Mouse (Mus musculus) kidney, adult 18-20 months (tissue): Measurements from ENCODE around the gene Plcb3.

Experiments used
- DNase-seq: peaks from one replicate; pipeline ENCODE4 v3.0.0; 2021

The Plcb3 gene

GRCm38 (mm10) chr19:6969665-6970381 is 6.4 kb downstream of the Plcb3 start:
- peak; percentile 82 for DNase-seq

DNA sequence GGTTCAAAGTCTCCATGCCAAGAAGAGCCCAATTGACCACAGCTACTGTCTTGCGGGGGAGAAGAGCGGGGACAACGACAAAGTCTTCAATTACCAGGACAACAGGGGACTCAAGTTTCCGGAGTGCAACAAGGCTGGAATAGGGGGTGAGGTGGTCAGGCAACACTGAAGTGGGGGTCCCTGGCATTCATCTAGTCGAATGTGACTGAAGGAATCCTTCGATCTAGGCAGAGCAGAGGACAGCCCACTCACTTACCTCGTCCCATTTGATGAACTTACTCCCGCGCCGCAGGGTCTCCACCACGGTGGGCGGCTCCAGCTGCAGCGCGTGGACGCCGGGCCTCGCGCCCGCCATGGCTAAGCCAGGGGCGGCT is 7.0 kb downstream of the Plcb3 start:
- no peak for DNase-seq

- DNase-seq = peak; percentile 39
These were observed 7.6 kb downstream of the Plcb3 start for GRCm38 (mm10) chr19:6968491-6969271.

DNA sequence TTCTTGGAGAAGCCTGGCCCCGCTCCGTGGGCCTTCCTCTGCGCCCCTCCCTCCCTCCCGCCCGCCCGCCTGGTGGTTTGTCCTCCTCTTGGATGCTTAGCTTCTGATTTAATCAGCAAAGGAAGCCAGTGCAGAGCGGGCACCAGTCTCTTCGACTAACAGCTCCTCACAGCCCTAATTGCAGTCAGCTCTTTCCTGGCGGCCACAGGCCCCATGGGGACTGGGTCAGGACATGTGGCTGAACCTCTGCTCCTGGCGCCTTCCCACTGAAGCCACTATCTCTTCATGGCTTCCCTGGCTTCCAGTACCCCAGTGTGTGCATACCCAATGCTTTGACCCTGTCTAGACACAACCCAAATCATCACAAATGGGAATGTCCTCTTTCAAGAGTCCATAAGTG is 19.8 kb downstream of the Plcb3 start:
- no peak for DNase-seq

DNA sequence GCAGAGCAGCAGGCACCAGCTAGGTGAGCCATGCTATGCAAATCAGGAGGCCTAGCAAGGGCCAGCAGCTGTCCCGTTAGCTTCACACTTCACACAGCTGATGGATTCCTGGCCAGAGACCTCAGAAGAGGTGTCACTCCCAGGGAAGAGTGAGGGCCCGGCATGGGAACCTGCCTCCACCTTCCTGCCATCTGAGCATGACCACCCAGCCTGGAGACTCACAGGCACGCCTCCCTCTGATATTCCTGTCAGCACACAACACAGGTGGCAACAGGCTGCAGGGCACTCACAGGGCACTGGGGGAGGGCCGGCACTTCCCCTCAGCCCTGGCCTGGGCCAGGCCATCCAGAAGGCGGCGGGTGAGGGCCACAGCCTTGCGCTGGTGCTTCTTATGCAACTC is 20.8 kb downstream of the Plcb3 start:
- no peak for DNase-seq

DNA sequence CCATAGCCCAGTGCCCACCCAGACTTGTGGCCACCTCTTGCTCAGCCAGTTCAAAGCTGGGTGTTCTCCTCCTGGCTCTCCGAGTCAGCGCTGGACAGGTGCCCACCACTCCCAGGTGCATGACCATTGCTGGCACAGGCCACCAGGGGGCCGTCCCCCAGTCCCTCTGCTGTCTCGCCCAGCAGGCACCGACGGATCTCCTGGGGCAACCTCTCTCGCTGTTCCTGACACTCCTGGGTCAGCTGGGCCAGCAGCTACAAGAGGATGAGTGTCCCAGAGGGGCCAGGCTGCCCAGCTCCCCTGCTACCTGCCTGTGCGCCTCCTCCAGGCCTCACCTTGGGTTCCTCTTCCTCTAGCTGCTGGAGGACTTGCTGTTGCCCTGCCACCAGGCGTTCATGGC is 22.2 kb downstream of the Plcb3 start:
- peak; percentile 74 for DNase-seq

DNA sequence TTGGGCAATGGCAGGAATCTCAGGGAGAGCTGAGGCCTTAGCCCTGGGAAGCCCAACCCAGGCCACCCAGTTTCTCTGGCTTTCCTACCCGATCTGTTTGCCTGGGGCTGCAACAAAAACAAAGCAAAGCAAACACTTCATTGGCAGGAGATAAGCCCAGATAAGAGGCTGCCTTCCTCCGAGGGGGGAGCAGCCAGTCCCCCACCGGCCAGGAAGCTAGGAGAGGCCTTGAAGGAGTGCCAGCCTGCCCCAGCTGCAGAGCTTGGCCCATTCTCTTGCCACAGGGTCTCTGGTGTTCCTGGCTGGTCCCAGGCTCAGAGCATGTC is 23.6 kb downstream of the Plcb3 start:
- peak; percentile 63 for DNase-seq

GRCm38 (mm10) chr19:6951994-6952711 is 24.1 kb downstream of the Plcb3 start:
- DNase-seq = peak; percentile 88

DNA sequence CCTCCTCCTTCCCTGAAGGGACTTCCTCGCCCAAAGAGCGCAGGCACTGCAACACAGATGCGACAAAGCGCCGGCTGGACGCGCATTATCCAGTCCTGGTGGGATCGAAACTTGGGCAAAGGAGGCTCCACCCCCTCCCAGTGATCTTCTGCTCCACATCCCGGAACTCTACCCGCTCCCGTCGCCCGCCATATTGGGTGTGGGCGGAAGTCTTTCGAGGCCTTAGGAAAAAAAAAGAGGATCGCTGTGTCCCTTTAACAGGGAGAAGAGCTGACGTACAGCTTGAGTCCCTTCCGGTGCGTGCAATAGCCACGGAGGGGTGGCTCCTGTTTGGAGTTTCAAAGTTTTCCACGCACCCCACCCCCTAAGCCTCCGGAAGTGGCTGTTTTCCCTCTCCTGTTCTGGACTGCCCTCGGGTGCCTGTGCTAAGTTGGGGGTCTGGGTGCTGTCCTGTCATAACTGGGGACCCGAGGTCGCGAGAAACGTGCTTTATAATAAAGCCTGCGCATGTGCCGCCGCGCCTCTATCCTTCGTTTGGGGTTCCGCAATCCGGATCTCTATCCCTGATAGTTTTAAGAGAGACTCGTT is 24.8 kb downstream of the Plcb3 start:
- peak; percentile 95 for DNase-seq

- DNase-seq = peak; percentile 73
These were observed 25.6 kb downstream of the Plcb3 start for GRCm38 (mm10) chr19:6950613-6951153.

- no peak for DNase-seq
These were observed 26.3 kb downstream of the Plcb3 start for GRCm38 (mm10) chr19:6949951-6950350.

DNA sequence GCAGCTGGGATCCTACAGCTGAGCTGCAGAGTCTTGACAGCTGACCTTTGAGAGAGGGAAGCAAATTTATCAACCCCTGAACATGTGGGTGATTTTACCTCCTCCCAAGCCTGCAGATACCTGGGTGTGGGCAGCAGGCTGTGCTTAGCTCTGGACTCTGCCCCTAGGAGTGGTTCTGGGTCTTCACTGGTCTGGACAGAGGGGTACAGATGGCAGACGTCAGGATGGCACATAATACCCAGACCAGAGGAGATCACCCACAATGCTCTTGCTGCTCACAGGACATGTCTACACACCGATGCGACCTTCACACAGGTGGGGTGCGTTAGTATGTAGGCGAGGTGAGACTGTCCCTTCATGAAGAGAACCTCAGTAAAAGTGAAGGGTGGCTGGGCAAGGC is 26.7 kb downstream of the Plcb3 start:
- DNase-seq = no peak

DNA sequence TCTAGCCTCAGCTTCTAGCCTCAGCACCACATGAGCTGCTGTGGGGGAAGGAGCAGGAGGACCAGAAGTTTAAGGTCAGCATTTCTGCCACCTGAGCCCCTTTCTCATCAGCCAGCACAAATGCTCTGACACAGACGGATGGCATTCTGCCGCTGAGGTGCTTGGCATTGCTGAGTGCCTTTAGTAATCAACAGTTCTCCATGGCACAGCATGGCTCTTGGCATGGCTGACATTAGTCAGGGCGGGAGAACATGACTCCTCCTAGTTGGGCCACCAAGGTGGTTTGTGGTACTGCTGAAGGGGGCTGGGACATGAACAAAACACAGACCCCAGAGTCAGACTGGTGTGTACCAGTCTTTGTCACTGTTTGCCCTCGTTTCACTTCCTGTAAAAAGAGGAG is 28.1 kb downstream of the Plcb3 start:
- DNase-seq = no peak

GRCm38 (mm10) chr19:6947742-6948141 is 28.5 kb downstream of the Plcb3 start:
- DNase-seq = no peak

- DNase-seq = no peak
These were observed 32.6 kb downstream of the Plcb3 start for GRCm38 (mm10) chr19:6943709-6944108.

DNA sequence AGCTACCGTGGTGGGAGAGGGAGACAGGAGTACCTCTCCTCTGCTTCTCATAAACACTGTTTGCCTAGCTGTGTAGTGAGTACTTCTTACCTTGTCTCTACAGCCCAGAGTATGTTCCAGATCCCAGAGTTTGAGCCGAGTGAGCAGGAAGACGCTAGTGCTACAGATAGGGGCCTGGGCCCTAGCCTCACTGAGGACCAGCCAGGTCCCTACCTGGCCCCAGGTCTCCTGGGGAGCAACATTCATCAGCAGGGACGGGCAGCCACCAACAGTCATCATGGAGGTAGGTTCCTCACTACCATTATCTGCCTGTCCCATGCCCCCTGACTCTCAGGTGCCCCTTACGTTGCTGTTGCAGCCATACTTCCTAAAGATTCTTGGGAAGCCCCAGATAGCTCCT is 33.5 kb downstream of the Plcb3 start:
- DNase-seq = no peak

DNA sequence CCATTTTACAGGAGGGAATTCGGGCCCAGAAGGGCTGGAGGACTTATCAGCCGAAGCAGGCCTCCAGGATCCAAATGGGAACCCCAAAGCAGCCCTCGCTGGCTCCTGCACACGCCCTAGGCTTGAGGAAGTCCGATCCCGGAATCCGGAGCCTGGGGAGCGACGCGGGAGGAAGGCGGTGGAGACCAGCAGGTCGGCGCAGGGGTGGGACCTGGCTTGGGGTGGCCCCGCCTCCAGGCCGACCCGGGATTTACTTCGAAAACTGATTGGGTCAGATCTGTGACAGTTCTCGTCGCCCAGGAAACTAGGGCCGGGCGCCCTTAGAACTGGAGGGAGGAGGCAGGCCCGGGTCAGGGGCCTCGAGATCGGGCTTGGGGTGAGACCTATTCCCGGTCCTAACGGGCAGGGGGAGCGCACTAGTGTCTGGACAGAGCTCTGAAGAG is 34.0 kb downstream of the Plcb3 start, which contains the start of gene Gpr137:
TSS of gene Gpr137 (minus strand) at position 232 of the 443 bp plus-strand sequence.
- peak; percentile 96 for DNase-seq

- DNase-seq = peak; percentile 97
These were observed 34.7 kb downstream of the Plcb3 start, which contains the start of gene Bad for GRCm38 (mm10) chr19:6941372-6942248. Bad (plus strand) TSS chr19:6941861.

DNA sequence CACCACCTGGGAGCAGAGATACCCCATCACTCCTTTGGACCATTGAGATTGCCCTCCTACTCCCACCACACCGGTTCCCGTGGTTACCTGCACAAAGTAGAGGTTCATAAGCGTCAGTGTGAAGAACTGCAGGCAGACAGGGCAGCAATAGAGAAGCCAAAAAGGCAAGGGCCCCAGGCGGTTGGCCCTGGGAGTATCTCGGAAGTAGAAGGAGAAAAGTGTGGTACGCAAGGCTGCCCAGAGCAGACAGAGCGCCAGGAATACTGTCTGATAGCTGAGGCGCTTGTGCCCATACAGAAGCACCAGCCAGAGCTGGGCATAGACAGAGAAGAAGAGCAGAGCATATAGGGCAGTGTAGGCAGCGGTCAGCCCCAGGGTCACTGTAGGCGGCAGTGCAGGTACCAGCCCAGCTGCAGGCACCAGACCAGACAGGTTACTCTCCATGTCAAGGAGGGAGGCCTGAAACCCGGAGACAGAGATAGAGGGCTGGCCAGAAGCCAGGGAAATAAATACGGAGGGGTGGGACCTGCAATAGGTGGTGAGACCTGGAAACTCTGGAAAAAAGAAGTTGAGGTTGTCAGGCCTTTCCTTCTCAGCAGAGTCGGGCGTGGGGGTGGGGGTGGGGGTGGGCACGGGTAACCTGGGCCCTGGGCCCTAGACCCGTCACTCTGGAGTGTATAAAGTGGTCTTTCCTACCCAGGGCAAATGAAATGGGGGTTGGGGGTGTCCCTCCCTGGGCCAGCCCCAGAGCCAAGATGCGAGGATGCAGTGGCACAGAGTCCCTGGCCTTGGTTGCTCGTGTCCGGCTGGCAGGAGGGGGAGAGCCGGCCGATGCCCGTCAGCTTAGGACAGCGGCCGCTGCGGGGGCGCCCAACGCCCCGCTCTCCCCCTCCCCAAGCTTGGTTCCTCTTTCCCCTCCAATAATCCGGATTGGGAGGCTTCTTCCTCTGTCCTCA is 35.6 kb downstream of the Plcb3 start:
- no peak for DNase-seq

- no peak for DNase-seq
These were observed 36.9 kb downstream of the Plcb3 start for GRCm38 (mm10) chr19:6939106-6940002.
